Mouse (Mus musculus): Measurements from ENCODE around the gene Vmn1r26. TPM values are rescaled to one million over a fixed set of nuclear protein-coding genes. Genes with fewer than 3 reads are reported as not detected.

Vmn1r26 gene
- not detected in 2 replicates for polyA plus RNA-seq (2012; ENCODE audit: low replicate concordance)

DNA sequence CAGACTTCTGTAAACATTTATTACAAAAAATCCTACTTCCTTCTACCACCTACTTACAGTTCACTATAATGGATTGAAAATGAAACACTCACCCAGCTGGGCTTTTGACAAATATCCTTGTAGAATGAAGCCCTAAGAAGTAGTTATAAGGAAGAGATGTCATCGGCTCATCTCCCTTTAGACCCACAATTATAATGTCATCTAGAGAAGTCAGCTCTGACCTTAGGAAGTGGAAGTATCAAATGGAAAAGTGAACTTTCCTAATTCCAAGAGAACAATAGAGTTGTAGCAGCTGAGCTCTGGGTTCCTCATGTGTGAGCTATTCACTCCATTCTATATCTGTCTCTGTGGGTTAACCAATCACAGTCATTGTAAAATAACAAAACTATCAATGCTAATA, at the start of gene Vmn1r26:
Gene Vmn1r26 (minus strand): TSS at position 101 of the 400 bp plus-strand sequence.

DNA sequence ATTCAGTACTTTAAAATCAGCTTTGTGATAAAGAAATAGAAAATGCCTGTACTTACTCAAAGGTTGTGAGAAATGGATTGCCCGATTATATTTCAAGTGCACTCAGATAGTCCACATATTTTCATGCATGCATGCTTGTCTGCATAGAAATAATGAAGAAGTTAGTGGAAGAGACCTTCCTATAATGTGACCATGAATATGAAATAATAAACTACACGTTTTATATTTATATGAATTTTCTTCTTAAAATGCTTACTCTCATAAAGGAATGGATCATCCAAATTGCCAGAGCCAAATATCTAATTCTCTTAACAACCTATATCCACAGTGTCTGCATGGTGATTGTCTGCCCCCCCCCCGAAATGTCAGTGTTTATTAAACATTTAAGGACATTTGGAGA, 34.2 kb downstream of the Vmn1r26 start, which contains the start of gene Vmn1r25:
Gene Vmn1r25 (minus strand): TSS at position 101 of the 400 bp plus-strand sequence.

GRCm38 (mm10) chr6:57961403-57961802, 53.6 kb downstream of the Vmn1r26 start, which contains the start of gene Vmn1r24:
Vmn1r24 (minus strand) TSS chr6:57961503.

Other genes with a start within 250 kb of the Vmn1r26 start
- gene Vopp1, start 190.0 kb downstream of the Vmn1r26 start, polyA plus RNA-seq (2012; ENCODE audit: low replicate concordance) = 12.0 and 15.4 TPM in 2 replicates
- not detected in 2 replicates for gene Vmn1r21, start 164.8 kb downstream of the Vmn1r26 start, polyA plus RNA-seq (2012; ENCODE audit: low replicate concordance)
- not detected in 2 replicates for gene Vmn1r22, start 107.1 kb downstream of the Vmn1r26 start, polyA plus RNA-seq (2012; ENCODE audit: low replicate concordance)
- not detected in 2 replicates for gene Vmn1r23, start 88.3 kb downstream of the Vmn1r26 start, polyA plus RNA-seq (2012; ENCODE audit: low replicate concordance)
- gene Vmn1r24, start 53.7 kb downstream of the Vmn1r26 start, polyA plus RNA-seq (2012; ENCODE audit: low replicate concordance) = not detected in 2 replicates
- gene Vmn1r25, start 34.3 kb downstream of the Vmn1r26 start, polyA plus RNA-seq (2012; ENCODE audit: low replicate concordance) = not detected in 2 replicates
- gene Vmn1r27, start 203.7 kb upstream of the Vmn1r26 start, polyA plus RNA-seq (2012; ENCODE audit: low replicate concordance) = not detected in 2 replicates
- not detected in 2 replicates for gene Vmn1r28, start 246.9 kb upstream of the Vmn1r26 start, polyA plus RNA-seq (2012; ENCODE audit: low replicate concordance)